Mouse (Mus musculus) ovary, adult 2 months (tissue): ENCODE results near the gene Crym. TPM values are rescaled to one million over a fixed set of nuclear protein-coding genes. Genes with fewer than 3 reads are reported as not detected.

Experiments used
- polyA plus RNA-seq: library from polyadenylated mRNA; depleted of rRNA; stranded (reverse); fragments of >200 nt; gene quantifications from 2 replicates; pipeline ENCODE4 v1.2.3, GENCODE M21; 2012; rRNA removed

Crym gene
- polyA plus RNA-seq = 1.3 and 1.6 TPM in 2 replicates

GRCm38 (mm10) chr7:120201771-120202170 is at the start of gene Crym:
Gene Crym, minus strand, starts transcription at chr7:120202111.

GRCm38 (mm10) chr7:120203789-120204188 is 1.9 kb upstream of the Crym start, which contains the start of gene Abca14:
Gene Abca14, plus strand, starts transcription at chr7:120203961.

GRCm38 (mm10) chr7:120173603-120174244 is 28.2 kb downstream of the Crym start, which contains the start of gene Anks4b:
Gene Anks4b, plus strand, starts transcription at chr7:120173858.

GRCm38 (mm10) chr7:120145191-120145590 is 56.7 kb downstream of the Crym start, which contains the start of gene Zp2:
Gene Zp2, minus strand, starts transcription at chr7:120145291.

Other genes with a start within 250 kb of the Crym start
- gene Dnah3, start 106.8 kb downstream of the Crym start, polyA plus RNA-seq = 4.7 and 5.6 TPM in 2 replicates
- gene Tmem159, start 99.8 kb downstream of the Crym start, polyA plus RNA-seq = 40.0 and 49.9 TPM in 2 replicates
- 36.6 and 49.7 TPM in 2 replicates for gene Zp2, start 56.8 kb downstream of the Crym start, polyA plus RNA-seq
- gene Anks4b, start 28.3 kb downstream of the Crym start, polyA plus RNA-seq = 0.09 and 0.10 TPM in 2 replicates
- not detected in 2 replicates for gene Abca14, start 1.9 kb upstream of the Crym start, polyA plus RNA-seq
- not detected in 2 replicates for gene Abca15, start 126.6 kb upstream of the Crym start, polyA plus RNA-seq
- not detected in 2 replicates for gene Abca16, start 207.5 kb upstream of the Crym start, polyA plus RNA-seq